Mouse (Mus musculus): ENCODE measurements around the gene Dclk1. TPM values are rescaled to one million over a fixed set of nuclear protein-coding genes. Genes with fewer than 3 reads are reported as not detected.

Dclk1 gene
- polyA plus RNA-seq, 1 experiment = 89.6 TPM

GRCm38 (mm10) chr3:55404751-55405150 lies 162.6 kb downstream of the Dclk1 start:
- Histone ChIP-seq H3K4me3 (ENCODE audit: insufficient read depth, low read length) (no peak overlapping the region), H3K4me1 (ENCODE audit: control insufficient read depth, insufficient read depth, low read length) (peaks cover 6% of the 10 kb centered on the region), H3K27ac (ENCODE audit: insufficient read depth, low read length) (no peak overlapping the region)
- TF ChIP-seq POLR2A (IDR thresholded peaks at IDR 0.05; ENCODE audit: low read depth, low read length) (no peak), CTCF (IDR thresholded peaks at IDR 0.05; ENCODE audit: borderline replicate concordance, insufficient read depth, low read length) (no peak)

- Histone ChIP-seq H3K4me3 (ENCODE audit: insufficient read depth, low read length) (no peak overlapping the region), H3K27ac (ENCODE audit: insufficient read depth, low read length) (no peak overlapping the region), H3K4me1 (ENCODE audit: control insufficient read depth, insufficient read depth, low read length) (no peaks in the 10 kb centered on the region)
- no peak for TF ChIP-seq POLR2A (IDR thresholded peaks at IDR 0.05; ENCODE audit: low read depth, low read length)
These were observed 164.5 kb downstream of the Dclk1 start for GRCm38 (mm10) chr3:55406616-55407015.

- TF ChIP-seq POLR2A (IDR thresholded peaks at IDR 0.05; ENCODE audit: low read depth, low read length) (no peak), CTCF (IDR thresholded peaks at IDR 0.05; ENCODE audit: borderline replicate concordance, insufficient read depth, low read length) (no peak)
- Histone ChIP-seq H3K4me1 (ENCODE audit: control insufficient read depth, insufficient read depth, low read length) (no peaks in the 10 kb centered on the region), H3K4me3 (ENCODE audit: insufficient read depth, low read length) (no peak overlapping the region), H3K27ac (ENCODE audit: insufficient read depth, low read length) (no peak overlapping the region)
These were observed 169.4 kb downstream of the Dclk1 start for GRCm38 (mm10) chr3:55411547-55411946.

GRCm38 (mm10) chr3:55415527-55415950 lies 173.4 kb downstream of the Dclk1 start:
- H3K4me3 ChIP-seq (ENCODE audit: insufficient read depth, low read length) = no peak overlapping the region
- no peak for TF ChIP-seq CTCF (IDR thresholded peaks at IDR 0.05; ENCODE audit: borderline replicate concordance, insufficient read depth, low read length)
- no peak for TF ChIP-seq POLR2A (IDR thresholded peaks at IDR 0.05; ENCODE audit: low read depth, low read length)
- H3K4me1 ChIP-seq (ENCODE audit: control insufficient read depth, insufficient read depth, low read length) = no peaks in the 10 kb centered on the region
- H3K27ac ChIP-seq (ENCODE audit: insufficient read depth, low read length) = no peak overlapping the region

DNA sequence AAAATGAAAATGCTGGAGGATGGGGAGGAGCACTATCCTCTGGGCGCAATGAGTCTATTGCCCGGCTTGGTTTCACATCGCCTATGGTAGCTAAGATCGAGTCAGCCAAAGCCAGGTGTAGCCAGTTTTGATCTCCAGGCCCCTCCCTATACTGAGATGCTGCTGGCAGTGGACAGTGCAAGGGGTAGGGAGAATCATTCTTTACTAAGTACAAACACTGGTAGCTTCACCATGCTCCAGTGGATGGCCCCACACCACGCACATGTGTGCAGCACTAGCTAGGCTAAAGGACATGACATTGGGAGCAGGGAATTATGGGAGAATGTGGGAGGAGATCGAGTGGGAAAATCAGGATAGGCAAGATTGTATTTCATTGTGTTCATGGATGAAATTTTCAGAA lies 176.7 kb downstream of the Dclk1 start:
- H3K4me3 ChIP-seq (ENCODE audit: insufficient read depth, low read length) = no peak overlapping the region
- H3K4me1 ChIP-seq (ENCODE audit: control insufficient read depth, insufficient read depth, low read length) = no peaks in the 10 kb centered on the region
- H3K27ac ChIP-seq (ENCODE audit: insufficient read depth, low read length) = no peak overlapping the region
- no peak for TF ChIP-seq POLR2A (IDR thresholded peaks at IDR 0.05; ENCODE audit: low read depth, low read length)

DNA sequence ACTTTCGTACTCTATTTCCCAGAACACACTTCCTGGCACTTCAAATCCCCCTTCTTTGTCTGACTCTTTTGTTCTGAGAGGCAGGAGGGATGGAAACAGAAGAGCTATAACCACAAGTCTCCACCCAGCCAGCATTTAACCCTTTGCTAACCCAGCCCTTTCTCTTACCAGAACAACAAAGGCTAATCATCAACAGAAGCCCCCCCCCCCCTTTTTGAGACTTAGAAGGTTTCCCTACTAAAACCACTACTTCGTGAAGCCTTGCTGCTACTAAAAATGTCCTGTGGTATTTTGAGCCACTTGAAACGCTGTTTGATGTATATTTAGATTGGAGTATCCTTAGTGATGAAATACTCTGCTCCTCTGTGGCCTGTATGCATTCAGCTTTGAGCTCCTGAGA lies 177.2 kb downstream of the Dclk1 start:
- TF ChIP-seq CTCF (IDR thresholded peaks at IDR 0.05; ENCODE audit: borderline replicate concordance, insufficient read depth, low read length) = no peak
- no peak for TF ChIP-seq POLR2A (IDR thresholded peaks at IDR 0.05; ENCODE audit: low read depth, low read length)
- no peaks in the 10 kb centered on the region for H3K4me1 ChIP-seq (ENCODE audit: control insufficient read depth, insufficient read depth, low read length)
- H3K27ac ChIP-seq (ENCODE audit: insufficient read depth, low read length) = no peak overlapping the region
- H3K4me3 ChIP-seq (ENCODE audit: insufficient read depth, low read length) = no peak overlapping the region

GRCm38 (mm10) chr3:55420436-55421083 lies 178.4 kb downstream of the Dclk1 start:
- Histone ChIP-seq H3K4me1 (ENCODE audit: control insufficient read depth, insufficient read depth, low read length) (no peaks in the 10 kb centered on the region), H3K27ac (ENCODE audit: insufficient read depth, low read length) (no peak overlapping the region), H3K4me3 (ENCODE audit: insufficient read depth, low read length) (no peak overlapping the region)
- no peak for TF ChIP-seq CTCF (IDR thresholded peaks at IDR 0.05; ENCODE audit: borderline replicate concordance, insufficient read depth, low read length)
- no peak for TF ChIP-seq POLR2A (IDR thresholded peaks at IDR 0.05; ENCODE audit: low read depth, low read length)

DNA sequence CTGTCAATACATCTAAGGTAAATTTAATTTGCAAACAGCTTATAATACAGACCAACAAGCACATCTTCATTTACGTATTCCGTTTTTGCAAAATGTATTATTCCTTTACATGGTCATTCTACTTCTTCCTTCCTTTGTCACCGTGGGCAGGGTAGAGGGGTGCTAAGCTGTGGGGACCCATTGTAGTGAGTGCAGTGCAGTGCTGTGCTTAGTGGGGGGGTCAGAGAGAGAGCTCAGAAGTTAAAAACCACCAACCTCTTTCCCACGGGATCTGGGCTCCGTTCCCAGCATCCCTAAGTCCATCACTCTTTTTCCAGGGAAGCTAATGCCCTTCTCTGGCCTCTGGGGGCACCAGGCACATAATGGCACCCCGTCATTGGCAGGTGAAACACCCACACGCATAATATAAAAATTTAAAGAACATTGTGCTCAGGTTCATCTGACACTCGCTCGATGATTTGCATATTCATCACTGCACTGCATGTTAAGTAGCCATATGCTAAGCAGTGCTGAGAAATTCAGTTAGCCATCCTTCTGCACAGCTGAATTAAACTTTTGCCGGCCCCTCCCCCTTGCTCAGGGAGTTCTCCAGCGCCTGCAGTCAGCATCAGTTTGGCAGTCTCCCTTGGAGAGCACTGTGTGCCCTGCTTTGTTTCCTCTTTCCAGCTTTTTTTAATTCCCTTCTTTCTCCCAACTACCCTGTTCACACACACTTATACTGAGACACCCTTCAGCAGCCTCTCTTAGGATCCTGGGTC lies 181.7 kb downstream of the Dclk1 start:
- Histone ChIP-seq H3K4me1 (ENCODE audit: control insufficient read depth, insufficient read depth, low read length) (no peaks in the 10 kb centered on the region), H3K4me3 (ENCODE audit: insufficient read depth, low read length) (no peak overlapping the region), H3K27ac (ENCODE audit: insufficient read depth, low read length) (no peak overlapping the region)
- no peak for TF ChIP-seq CTCF (IDR thresholded peaks at IDR 0.05; ENCODE audit: borderline replicate concordance, insufficient read depth, low read length)
- no peak for TF ChIP-seq POLR2A (IDR thresholded peaks at IDR 0.05; ENCODE audit: low read depth, low read length)

DNA sequence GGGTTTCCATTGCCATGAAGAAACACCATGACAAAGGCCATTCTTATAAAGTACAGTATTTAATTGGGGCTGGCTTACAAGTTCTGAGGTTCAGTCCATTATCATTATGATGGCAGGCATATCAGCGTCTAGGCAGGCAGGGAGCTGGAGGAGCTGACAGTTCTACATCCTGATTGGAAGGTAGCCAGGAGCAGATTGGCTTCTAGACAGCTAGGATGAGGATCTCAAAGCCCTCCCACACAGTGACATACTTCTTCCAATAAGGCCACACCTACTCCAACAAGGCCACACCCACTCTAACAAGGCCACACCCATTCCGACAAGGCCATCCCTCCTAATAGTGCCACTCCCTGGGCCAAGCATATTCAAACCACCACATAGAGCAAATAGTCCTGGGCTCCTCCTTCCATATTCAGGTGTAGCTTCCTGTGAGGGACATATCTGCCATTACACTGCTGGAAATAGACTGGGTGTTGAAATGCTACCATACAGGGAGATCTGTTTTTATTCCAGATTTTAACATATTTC lies 187.9 kb downstream of the Dclk1 start:
- TF ChIP-seq CTCF (IDR thresholded peaks at IDR 0.05; ENCODE audit: borderline replicate concordance, insufficient read depth, low read length) (no peak), POLR2A (IDR thresholded peaks at IDR 0.05; ENCODE audit: low read depth, low read length) (no peak)
- Histone ChIP-seq H3K4me3 (ENCODE audit: insufficient read depth, low read length) (no peak overlapping the region), H3K27ac (ENCODE audit: insufficient read depth, low read length) (no peak overlapping the region), H3K4me1 (ENCODE audit: control insufficient read depth, insufficient read depth, low read length) (peaks cover 3% of the 10 kb centered on the region; the same call in 1 of the 2 replicates)

DNA sequence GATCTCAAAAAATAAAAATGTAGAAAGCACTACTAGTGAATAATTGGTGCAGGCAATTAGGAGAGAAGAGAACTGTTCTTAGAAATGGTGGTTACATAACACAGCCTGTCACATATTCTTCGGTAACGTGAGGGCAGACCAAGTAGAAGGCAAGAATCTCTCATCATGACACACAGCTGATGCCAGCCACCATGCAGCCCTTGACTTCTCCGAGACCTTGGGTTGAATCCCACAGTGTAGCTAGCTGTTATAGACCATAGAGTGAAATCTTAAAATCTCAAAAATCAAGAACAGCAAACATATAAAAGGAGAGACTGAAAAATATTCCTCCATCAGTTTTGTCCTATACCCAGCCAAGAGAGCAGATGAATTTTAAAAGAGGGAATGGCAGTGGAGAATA lies 189.1 kb downstream of the Dclk1 start:
- H3K4me3 ChIP-seq (ENCODE audit: insufficient read depth, low read length) = no peak overlapping the region
- TF ChIP-seq POLR2A (IDR thresholded peaks at IDR 0.05; ENCODE audit: low read depth, low read length) (no peak), CTCF (IDR thresholded peaks at IDR 0.05; ENCODE audit: borderline replicate concordance, insufficient read depth, low read length) (no peak)
- H3K27ac ChIP-seq (ENCODE audit: insufficient read depth, low read length) = no peak overlapping the region
- peaks cover 6% of the 10 kb centered on the region; the same call in 1 of the 2 replicates for H3K4me1 ChIP-seq (ENCODE audit: control insufficient read depth, insufficient read depth, low read length)
